Mouse (Mus musculus) midbrain, embryonic 11.5 days (tissue): ENCODE measurements around the gene Tnks2. TPM values are rescaled to one million over a fixed set of nuclear protein-coding genes. Genes with fewer than 3 reads are reported as not detected.

Experiments
- ATAC-seq: fragments of 200-750 bp; cut with Nextera tagmentation; 2 replicates; pipeline ENCODE4 v1.8.0; 2017; ENCODE audit warnings: moderate TSS enrichment, moderate library complexity; ENCODE audit not compliant: low FRiP score
- DNase-seq: peaks from one replicate; pipeline ENCODE4 v3.0.0; 2015; ENCODE audit warnings: low spot score; ENCODE audit errors: missing footprints
- H3K27ac ChIP-seq: fragments of 300-500 bp; sonication (generic); 2 replicates; pipeline ENCODE4 v1.5.1; 2014; ENCODE audit warnings: low read depth, low read length
- H3K27me3 ChIP-seq: fragments of 300-500 bp; sonication (generic); 2 replicates; pipeline ENCODE4 v1.6.1; 2014; ENCODE audit warnings: mild to moderate bottlenecking, low read length, moderate library complexity, mixed read lengths; ENCODE audit not compliant: control insufficient read depth, insufficient read depth
- H3K36me3 ChIP-seq: fragments of 300-500 bp; sonication (generic); 2 replicates; pipeline ENCODE4 v1.6.1; 2014; ENCODE audit warnings: mild to moderate bottlenecking, low read length, moderate library complexity, mixed read lengths; ENCODE audit not compliant: control insufficient read depth, insufficient read depth
- H3K4me1 ChIP-seq: fragments of 300-500 bp; sonication (generic); 2 replicates; pipeline ENCODE4 v1.6.1; 2014; ENCODE audit warnings: low read length; ENCODE audit not compliant: control insufficient read depth, insufficient read depth
- H3K4me2 ChIP-seq: fragments of 300-500 bp; sonication (generic); 2 replicates; pipeline ENCODE4 v1.6.1; 2014; ENCODE audit warnings: mild to moderate bottlenecking, moderate library complexity
- H3K4me3 ChIP-seq: fragments of 300-500 bp; sonication (generic); 2 replicates; pipeline ENCODE4 v1.5.1; 2014; ENCODE audit warnings: low read depth, low read length
- H3K9ac ChIP-seq: fragments of 300-500 bp; sonication (generic); 2 replicates; pipeline ENCODE4 v1.6.1; 2014; ENCODE audit warnings: low read length
- H3K9me3 ChIP-seq: fragments of 300-500 bp; sonication (generic); 2 replicates; pipeline ENCODE4 v1.6.1; 2016; ENCODE audit warnings: low read length; ENCODE audit not compliant: control insufficient read depth
- WGBS: fragments of 180-500 bp; shearing (Covaris S2); extraction: QIAGEN DNeasy Blood & Tissue Kit; methylation state at CpG from one replicate; pipeline ENCODE4 v1.1.7; 2014; 5-methylcytosine and 5-hydroxymethylcytosine counted together
- polyA plus RNA-seq: library from polyadenylated mRNA; unstranded; fragments of >200 nt; fragmentation: Nextera tagmentation; extraction: Ambion mirVana; gene quantifications from 2 replicates; pipeline ENCODE4 v1.2.1, GENCODE M21; 2014

Gene Tnks2
- polyA plus RNA-seq, 1 experiment from 2014 or later, result 76.3 TPM

DNA sequence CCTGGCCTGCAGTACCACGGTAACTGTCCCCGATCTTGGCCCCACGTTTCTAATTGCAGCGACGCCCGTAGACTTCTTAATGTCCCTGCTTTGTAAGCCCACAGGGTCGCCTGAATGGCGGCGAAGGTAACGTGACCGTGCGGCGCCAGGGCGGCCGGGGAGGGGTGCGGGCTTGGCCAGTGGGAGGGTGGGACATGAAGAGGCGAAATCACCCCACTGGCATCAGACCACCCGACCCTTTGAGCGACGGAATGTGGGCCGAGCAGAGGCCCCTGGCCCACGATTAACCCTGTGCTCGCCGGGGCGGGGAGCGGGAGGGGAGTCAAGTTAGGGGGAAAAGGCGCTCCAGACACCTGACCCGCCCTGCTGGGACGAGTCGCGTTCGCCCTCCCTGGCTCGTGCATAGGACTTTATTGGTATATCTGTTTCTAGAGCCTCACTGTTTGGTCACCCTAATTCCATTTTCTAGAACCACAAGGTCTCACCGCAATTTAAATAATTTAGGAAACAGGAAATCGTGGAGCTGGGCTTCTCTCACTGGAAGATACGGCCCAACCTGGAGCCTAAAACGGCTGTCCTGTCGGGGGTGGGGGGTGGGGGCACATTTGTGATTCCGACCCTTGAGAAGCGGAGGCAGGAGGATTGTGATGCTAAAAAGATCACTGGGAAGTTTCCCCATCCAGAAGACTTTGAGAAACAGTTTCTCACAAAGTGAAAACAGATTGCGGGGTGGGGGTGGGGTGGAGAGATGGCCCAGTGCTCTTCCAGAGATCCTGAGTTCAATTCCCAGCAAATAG lies 70.4 kb downstream of the Tnks2 start:
- 1% methylated on average over 39 of the region's 41 CpGs for WGBS
- peak; percentile 99 for DNase-seq
- H3K4me1 ChIP-seq, result peaks cover 6% of the 10 kb centered on the region
- H3K27ac ChIP-seq, result peak overlapping the region; percentile 70; the same call in 1 of the 2 replicates
- peak overlapping the region; percentile 27; the same call in 1 of the 2 replicates for H3K9ac ChIP-seq
- peak overlapping the region; percentile 26 for H3K4me3 ChIP-seq
- no peaks in the 10 kb centered on the region for H3K27me3 ChIP-seq
- H3K36me3 ChIP-seq, result no peaks in the 10 kb centered on the region
- peak; percentile 97 for ATAC-seq
- peak overlapping the region; percentile 45 for H3K4me2 ChIP-seq
- no peaks in the 10 kb centered on the region for H3K9me3 ChIP-seq

- no peaks in the 10 kb centered on the region for H3K9me3 ChIP-seq
- H3K4me3 ChIP-seq, result no peak overlapping the region
- 88% methylated on average over 3 of the region's 3 CpGs for WGBS
- no peak overlapping the region for H3K27ac ChIP-seq
- no peaks in the 10 kb centered on the region for H3K36me3 ChIP-seq
- no peak overlapping the region for H3K4me2 ChIP-seq
- H3K4me1 ChIP-seq, result peaks cover 10% of the 10 kb centered on the region
- ATAC-seq (no peak), DNase-seq (no peak)
- H3K27me3 ChIP-seq, result no peaks in the 10 kb centered on the region; the same call in 1 of the 2 replicates
- H3K9ac ChIP-seq, result no peak overlapping the region
These were observed 75.1 kb downstream of the Tnks2 start for GRCm38 (mm10) chr19:36909150-36909549.

DNA sequence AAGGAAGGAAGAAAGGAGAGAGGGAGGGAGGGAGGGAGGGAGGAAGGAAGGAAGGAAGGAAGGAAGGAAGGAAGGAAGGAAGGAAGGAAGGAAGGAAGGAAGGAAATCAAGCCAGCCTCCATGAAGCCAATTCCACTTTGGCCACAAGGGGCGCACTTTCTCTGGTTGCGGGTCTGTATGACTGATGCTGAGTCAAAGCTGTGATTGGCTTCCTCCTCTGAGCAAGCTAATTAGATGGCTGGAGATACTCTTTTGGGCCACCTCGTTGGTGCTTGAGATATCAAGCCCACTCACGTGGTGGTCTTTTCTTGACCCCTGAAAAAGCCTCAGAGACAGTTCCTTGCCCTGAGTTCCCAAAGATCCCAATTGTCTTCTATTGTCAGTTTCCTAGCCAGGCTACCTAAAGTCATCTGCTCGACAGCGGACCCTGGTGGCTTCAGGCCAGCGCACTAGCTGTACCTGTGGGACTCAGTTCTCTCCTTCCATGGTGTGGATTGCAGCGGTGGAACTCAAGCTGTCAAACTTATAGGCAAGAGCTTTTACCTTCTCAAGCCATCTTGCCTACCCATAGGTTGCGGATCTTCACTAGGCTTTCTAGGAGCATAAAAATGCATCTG lies 75.8 kb downstream of the Tnks2 start:
- no peak for ATAC-seq
- Histone ChIP-seq H3K4me2 (no peak overlapping the region), H3K4me1 (peaks cover 10% of the 10 kb centered on the region), H3K4me3 (no peak overlapping the region), H3K27me3 (no peaks in the 10 kb centered on the region; the same call in 1 of the 2 replicates), H3K27ac (no peak overlapping the region; the same call in 1 of the 2 replicates), H3K36me3 (no peaks in the 10 kb centered on the region), H3K9ac (no peak overlapping the region), H3K9me3 (no peaks in the 10 kb centered on the region)
- peak; percentile 98 for DNase-seq
- WGBS, result 21% methylated on average over 9 of the region's 9 CpGs

DNA sequence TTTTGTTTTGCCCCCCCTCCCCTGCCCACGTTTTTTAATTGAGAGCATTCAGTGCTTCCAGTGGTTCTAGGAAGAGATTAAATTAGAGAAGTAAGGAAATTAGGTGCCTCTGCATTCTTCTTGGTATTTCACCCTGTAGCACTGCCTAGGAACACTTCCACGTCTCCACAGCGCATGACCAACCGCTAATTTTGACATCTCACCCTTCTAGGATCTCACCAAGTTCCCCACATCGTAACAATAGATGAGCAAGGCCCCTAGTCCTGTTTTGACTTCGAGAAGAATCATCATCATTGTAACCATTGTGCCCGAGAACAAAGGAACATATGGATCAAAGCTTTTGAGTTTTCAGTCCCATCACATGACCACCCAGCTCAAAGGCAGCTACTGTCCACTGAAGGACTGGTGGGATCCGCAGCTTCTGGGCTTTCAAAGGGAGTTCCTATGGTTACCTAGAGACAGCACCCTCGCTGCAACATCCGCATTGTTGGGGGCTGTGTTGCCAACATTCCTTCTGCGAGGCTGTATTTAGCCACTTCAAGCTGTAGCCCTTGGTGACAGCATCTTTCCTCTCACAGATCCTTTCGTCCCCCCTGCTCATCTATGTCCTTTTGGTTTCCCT lies 76.5 kb downstream of the Tnks2 start:
- peaks cover 10% of the 10 kb centered on the region for H3K4me1 ChIP-seq
- DNase-seq (peak; percentile 89), ATAC-seq (peak; percentile 90)
- WGBS, result 9% methylated on average over 12 of the region's 12 CpGs
- no peak overlapping the region for H3K4me3 ChIP-seq
- no peaks in the 10 kb centered on the region for H3K36me3 ChIP-seq
- peak overlapping the region; percentile 3; the same call in 1 of the 2 replicates for H3K27ac ChIP-seq
- no peak overlapping the region for H3K9ac ChIP-seq
- no peaks in the 10 kb centered on the region for H3K9me3 ChIP-seq
- no peaks in the 10 kb centered on the region; the same call in 1 of the 2 replicates for H3K27me3 ChIP-seq
- peak overlapping the region; percentile 17; the same call in 1 of the 2 replicates for H3K4me2 ChIP-seq

DNA sequence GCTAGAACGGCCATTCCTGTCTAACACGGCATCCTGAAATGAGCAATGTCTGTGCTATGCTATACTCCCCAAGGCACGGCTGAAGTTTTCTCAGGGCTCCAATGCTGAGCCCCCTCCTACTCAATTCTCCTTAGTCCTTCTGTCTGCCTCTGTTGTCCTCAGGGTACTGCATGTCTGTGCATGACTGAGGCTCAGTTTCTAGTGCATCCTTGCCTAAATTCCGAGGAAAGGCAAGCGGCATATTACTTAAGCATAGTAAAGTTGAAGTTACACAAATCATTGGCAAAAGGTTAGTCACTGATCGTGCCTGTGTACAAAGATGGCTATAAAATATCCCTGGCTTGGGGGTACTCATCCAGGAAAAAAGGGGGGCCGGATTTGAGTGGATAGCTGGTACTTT lies 79.0 kb downstream of the Tnks2 start:
- no peak overlapping the region for H3K27ac ChIP-seq
- ATAC-seq, result no peak
- H3K4me1 ChIP-seq, result peaks cover 17% of the 10 kb centered on the region

GRCm38 (mm10) chr19:36916206-36916605 lies 82.2 kb downstream of the Tnks2 start:
- Histone ChIP-seq H3K9ac (no peak overlapping the region), H3K4me2 (no peak overlapping the region), H3K4me3 (no peak overlapping the region), H3K4me1 (peaks cover 11% of the 10 kb centered on the region), H3K9me3 (no peaks in the 10 kb centered on the region), H3K27me3 (no peaks in the 10 kb centered on the region; the same call in 1 of the 2 replicates), H3K36me3 (no peaks in the 10 kb centered on the region), H3K27ac (no peak overlapping the region)
- no peak for DNase-seq
- no peak for ATAC-seq
- 85% methylated on average over 4 of the region's 4 CpGs for WGBS

More for the DNA sequence above, 79.0 kb downstream of the Tnks2 start:
- H3K9ac ChIP-seq, result no peak overlapping the region
- 85% methylated on average over 7 of the region's 7 CpGs for WGBS
- DNase-seq, result no peak
- H3K36me3 ChIP-seq, result no peaks in the 10 kb centered on the region
- no peak overlapping the region for H3K4me3 ChIP-seq
- H3K27me3 ChIP-seq, result no peaks in the 10 kb centered on the region; the same call in 1 of the 2 replicates
- no peak overlapping the region for H3K4me2 ChIP-seq
- no peaks in the 10 kb centered on the region for H3K9me3 ChIP-seq

DNA sequence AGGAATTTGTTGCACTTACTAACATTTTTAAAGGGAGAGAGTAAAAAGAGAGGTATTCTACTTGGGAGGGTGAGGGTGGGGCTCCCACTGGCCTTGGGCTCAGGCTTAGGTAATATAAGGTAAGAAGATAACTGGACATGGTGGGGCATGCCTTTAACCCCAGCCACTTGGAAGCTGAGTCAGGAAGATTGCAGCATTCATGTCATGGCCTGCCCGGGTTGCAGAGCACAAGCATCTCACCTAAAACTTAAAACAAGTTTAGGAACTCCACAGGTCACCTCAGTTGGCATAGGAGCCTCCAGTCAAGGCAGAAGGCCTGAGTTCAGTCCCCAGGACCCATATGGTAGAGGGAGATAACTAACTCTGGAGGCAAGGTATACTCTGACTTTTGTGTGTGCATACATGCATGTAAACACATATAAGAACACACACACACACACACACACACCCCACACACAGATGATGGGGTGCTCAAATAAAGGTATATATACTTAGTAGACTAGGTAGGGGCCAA lies 82.9 kb downstream of the Tnks2 start:
- 94% methylated on average over 1 of the region's 1 CpGs for WGBS
- Histone ChIP-seq H3K36me3 (no peaks in the 10 kb centered on the region), H3K27me3 (no peaks in the 10 kb centered on the region; the same call in 1 of the 2 replicates), H3K9ac (no peak overlapping the region), H3K9me3 (no peaks in the 10 kb centered on the region), H3K4me3 (no peak overlapping the region), H3K4me2 (peak overlapping the region; percentile 33), H3K27ac (no peak overlapping the region), H3K4me1 (peaks cover 9% of the 10 kb centered on the region)
- ATAC-seq, result no peak
- DNase-seq, result no peak

GRCm38 (mm10) chr19:36918441-36919301 lies 84.6 kb downstream of the Tnks2 start:
- DNase-seq (peak; percentile 98), ATAC-seq (peak; percentile 92)
- Histone ChIP-seq H3K9me3 (no peaks in the 10 kb centered on the region), H3K27me3 (no peaks in the 10 kb centered on the region), H3K4me2 (peak overlapping the region; percentile 72), H3K27ac (peak overlapping the region; percentile 95), H3K36me3 (no peaks in the 10 kb centered on the region), H3K4me1 (peaks cover 9% of the 10 kb centered on the region), H3K9ac (peak overlapping the region; percentile 96), H3K4me3 (peak overlapping the region; percentile 90)
- WGBS, result under 1% methylated on average over 84 of the region's 85 CpGs
